Mouse (Mus musculus): ENCODE results near the gene Top3b. TPM values are rescaled to one million over a fixed set of nuclear protein-coding genes. Genes with fewer than 3 reads are reported as not detected.

Gene Top3b
- polyA plus RNA-seq, 1 experiment from 2014 or later: 68.0 TPM

DNA sequence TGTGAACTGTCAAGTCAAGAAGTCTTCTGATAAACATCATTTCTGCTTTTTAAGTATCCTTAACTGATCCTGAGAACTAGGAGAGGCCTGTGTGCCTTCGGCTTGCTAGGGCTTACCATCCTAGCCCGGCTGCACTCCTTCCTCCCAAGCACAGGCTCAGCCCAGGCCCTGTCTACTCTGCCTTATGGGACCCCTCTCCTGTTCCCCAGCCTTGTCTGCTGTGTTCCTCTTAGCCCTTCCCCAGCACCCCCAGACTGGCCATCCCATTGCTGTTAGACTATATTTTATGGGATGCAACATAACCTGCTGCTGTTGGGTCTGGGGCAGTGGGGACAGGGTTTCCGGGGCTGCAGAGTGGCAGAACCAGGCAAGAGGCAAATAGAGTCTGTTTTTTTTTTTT lies 59.8 kb downstream of the Top3b start:
- Histone ChIP-seq H3K4me3 (replicated peaks; ENCODE audit: low read depth, low read length) (no peak overlapping the region), H3K4me2 (ENCODE audit: low read length) (no peak overlapping the region), H3K4me1 (replicated peaks; ENCODE audit: insufficient read depth, low read length) (no peaks in the 10 kb centered on the region), H3K36me3 (ENCODE audit: insufficient read depth, low read length) (0 out of 2 replicates have a peak, but pooled peaks cover 3% of the 10 kb centered on the region), H3K9ac (ENCODE audit: low read depth, low read length) (no peak overlapping the region), H3K27ac (no peak overlapping the region), H3K9me3 (replicated peaks; ENCODE audit: low read length) (no peaks in the 10 kb centered on the region; the same call in 1 of the 2 replicates), H3K27me3 (ENCODE audit: insufficient read depth, low read length) (no peaks in the 10 kb centered on the region)
- ATAC-seq (replicated peaks; ENCODE audit: low FRiP score, low read depth) (no peak), DNase-seq (ENCODE audit: low spot score) (no peak)
- no peak for TF ChIP-seq CTCF (IDR thresholded peaks at IDR 0.05; ENCODE audit: low read depth)
- 85% methylated on average over 3 of the region's 3 CpGs for WGBS

DNA sequence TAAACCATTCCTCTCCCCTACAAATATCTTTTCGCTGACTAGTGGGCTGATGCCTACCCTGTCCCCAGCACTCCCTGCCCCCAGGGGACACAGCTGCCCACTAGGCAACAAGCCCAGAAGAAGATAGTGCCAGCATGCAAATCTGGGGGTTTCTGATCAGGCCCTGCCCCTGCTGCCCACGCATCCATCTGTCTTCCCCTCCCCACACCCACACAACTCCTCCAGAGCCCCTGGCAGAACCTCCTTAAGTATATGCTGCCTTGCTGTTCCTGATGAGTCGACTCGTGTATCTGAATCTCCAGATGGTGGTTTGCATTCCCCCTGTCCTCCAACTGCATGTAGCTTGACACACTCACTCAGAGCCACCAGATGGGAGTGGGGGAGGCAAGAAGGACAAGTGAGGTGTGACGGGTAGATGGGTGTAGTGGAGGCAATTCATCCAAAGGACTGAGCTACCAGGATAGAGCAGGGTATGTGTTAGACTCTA lies 60.3 kb downstream of the Top3b start:
- no peaks in the 10 kb centered on the region; the same call in 1 of the 2 replicates for H3K9me3 ChIP-seq (replicated peaks; ENCODE audit: low read length)
- no peak overlapping the region for H3K4me2 ChIP-seq (ENCODE audit: low read length)
- ATAC-seq (replicated peaks; ENCODE audit: low FRiP score, low read depth) (peak; percentile 80), DNase-seq (ENCODE audit: low spot score) (peak; percentile 44)
- no peaks in the 10 kb centered on the region for H3K27me3 ChIP-seq (ENCODE audit: insufficient read depth, low read length)
- H3K27ac ChIP-seq: no peak overlapping the region
- 0 out of 2 replicates have a peak, but pooled peaks cover 3% of the 10 kb centered on the region for H3K36me3 ChIP-seq (ENCODE audit: insufficient read depth, low read length)
- no peak overlapping the region for H3K4me3 ChIP-seq (replicated peaks; ENCODE audit: low read depth, low read length)
- WGBS: 39% methylated on average over 5 of the region's 5 CpGs
- no peak for TF ChIP-seq CTCF (IDR thresholded peaks at IDR 0.05; ENCODE audit: low read depth)
- H3K4me1 ChIP-seq (replicated peaks; ENCODE audit: insufficient read depth, low read length): no peaks in the 10 kb centered on the region
- no peak overlapping the region for H3K9ac ChIP-seq (ENCODE audit: low read depth, low read length)

- H3K27ac ChIP-seq: no peak overlapping the region
- H3K4me3 ChIP-seq (replicated peaks; ENCODE audit: low read depth, low read length): no peak overlapping the region
- no peaks in the 10 kb centered on the region for H3K36me3 ChIP-seq (ENCODE audit: insufficient read depth, low read length)
- no peak for DNase-seq (ENCODE audit: low spot score)
- no peaks in the 10 kb centered on the region for H3K4me1 ChIP-seq (replicated peaks; ENCODE audit: insufficient read depth, low read length)
- no peaks in the 10 kb centered on the region for H3K27me3 ChIP-seq (ENCODE audit: insufficient read depth, low read length)
- no peaks in the 10 kb centered on the region; the same call in 1 of the 2 replicates for H3K9me3 ChIP-seq (replicated peaks; ENCODE audit: low read length)
- no peak for ATAC-seq (replicated peaks; ENCODE audit: low FRiP score, low read depth)
- H3K4me2 ChIP-seq (ENCODE audit: low read length): no peak overlapping the region
- TF ChIP-seq CTCF (IDR thresholded peaks at IDR 0.05; ENCODE audit: low read depth): no peak
- no peak overlapping the region for H3K9ac ChIP-seq (ENCODE audit: low read depth, low read length)
- 97% methylated on average over 9 of the region's 9 CpGs for WGBS
Observed at GRCm38 (mm10) chr16:16939543-16939942, 69.0 kb downstream of the Top3b start.

DNA sequence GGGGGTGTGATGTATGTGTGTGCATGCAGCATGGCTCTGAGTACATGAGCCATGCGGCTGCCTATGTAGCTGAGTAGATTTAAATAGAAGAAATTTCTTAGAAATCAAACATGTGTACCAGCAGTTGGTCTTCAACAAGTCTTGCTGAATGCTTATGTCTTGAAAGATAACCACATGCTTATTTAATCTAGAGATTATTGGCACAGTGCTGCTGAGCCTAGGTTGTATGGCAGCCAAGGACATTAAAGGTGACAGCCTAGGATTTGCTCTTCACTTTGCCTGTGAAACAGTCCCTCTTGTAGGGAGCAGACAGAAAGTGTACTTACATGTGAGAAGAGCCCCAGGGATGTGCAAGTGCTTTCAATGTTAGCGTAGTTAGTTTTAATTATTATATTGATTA lies 70.5 kb downstream of the Top3b start:
- WGBS: 95% methylated on average over 2 of the region's 2 CpGs

More for the DNA sequence above, 70.5 kb downstream of the Top3b start:
- no peaks in the 10 kb centered on the region for H3K4me1 ChIP-seq (replicated peaks; ENCODE audit: insufficient read depth, low read length)
- no peak for TF ChIP-seq CTCF (IDR thresholded peaks at IDR 0.05; ENCODE audit: low read depth)
- H3K9ac ChIP-seq (ENCODE audit: low read depth, low read length): no peak overlapping the region
- ATAC-seq (replicated peaks; ENCODE audit: low FRiP score, low read depth) (no peak), DNase-seq (ENCODE audit: low spot score) (no peak)
- H3K27me3 ChIP-seq (ENCODE audit: insufficient read depth, low read length): no peaks in the 10 kb centered on the region
- no peaks in the 10 kb centered on the region; the same call in 1 of the 2 replicates for H3K9me3 ChIP-seq (replicated peaks; ENCODE audit: low read length)
- no peak overlapping the region for H3K4me2 ChIP-seq (ENCODE audit: low read length)
- H3K4me3 ChIP-seq (replicated peaks; ENCODE audit: low read depth, low read length): no peak overlapping the region
- H3K36me3 ChIP-seq (ENCODE audit: insufficient read depth, low read length): no peaks in the 10 kb centered on the region
- no peak overlapping the region for H3K27ac ChIP-seq

Other genes with a start within 250 kb of the Top3b start
- not detected in 2 replicates for gene Olfr19, start 194.3 kb upstream of the Top3b start, polyA plus RNA-seq (2015; fragmentation: Nextera tagmentation; extraction: Ambion mirVana)
- 1.1 and 1.5 TPM in 2 replicates for gene Spag6l, start 41.3 kb upstream of the Top3b start, polyA plus RNA-seq (2015; fragmentation: Nextera tagmentation; extraction: Ambion mirVana)
- gene Igll1, start 6.8 kb upstream of the Top3b start, polyA plus RNA-seq (2015; fragmentation: Nextera tagmentation; extraction: Ambion mirVana): 0.24 and 0.32 TPM in 2 replicates
- 2.1 and 2.5 TPM in 2 replicates for gene Vpreb1, start 107 bp downstream of the Top3b start, polyA plus RNA-seq (2015; fragmentation: Nextera tagmentation; extraction: Ambion mirVana)
- 15.1 and 17.4 TPM in 2 replicates for gene Ppm1f, start 25.7 kb downstream of the Top3b start, polyA plus RNA-seq (2015; fragmentation: Nextera tagmentation; extraction: Ambion mirVana)
- gene Mapk1, start 112.6 kb downstream of the Top3b start, polyA plus RNA-seq (2015; fragmentation: Nextera tagmentation; extraction: Ambion mirVana): 149 TPM in 2 replicates
- gene Ypel1, start 199.0 kb downstream of the Top3b start, polyA plus RNA-seq (2015; fragmentation: Nextera tagmentation; extraction: Ambion mirVana): 30.5 and 32.5 TPM in 2 replicates
- 101 and 111 TPM in 2 replicates for gene Ppil2, start 240.5 kb downstream of the Top3b start, polyA plus RNA-seq (2015; fragmentation: Nextera tagmentation; extraction: Ambion mirVana)